Mouse (Mus musculus): Measurements from ENCODE around the gene Rpp14. TPM values are rescaled to one million over a fixed set of nuclear protein-coding genes. Genes with fewer than 3 reads are reported as not detected.

The Rpp14 gene
- polyA plus RNA-seq, 1 experiment from 2014 or later, result 53.7 TPM

DNA sequence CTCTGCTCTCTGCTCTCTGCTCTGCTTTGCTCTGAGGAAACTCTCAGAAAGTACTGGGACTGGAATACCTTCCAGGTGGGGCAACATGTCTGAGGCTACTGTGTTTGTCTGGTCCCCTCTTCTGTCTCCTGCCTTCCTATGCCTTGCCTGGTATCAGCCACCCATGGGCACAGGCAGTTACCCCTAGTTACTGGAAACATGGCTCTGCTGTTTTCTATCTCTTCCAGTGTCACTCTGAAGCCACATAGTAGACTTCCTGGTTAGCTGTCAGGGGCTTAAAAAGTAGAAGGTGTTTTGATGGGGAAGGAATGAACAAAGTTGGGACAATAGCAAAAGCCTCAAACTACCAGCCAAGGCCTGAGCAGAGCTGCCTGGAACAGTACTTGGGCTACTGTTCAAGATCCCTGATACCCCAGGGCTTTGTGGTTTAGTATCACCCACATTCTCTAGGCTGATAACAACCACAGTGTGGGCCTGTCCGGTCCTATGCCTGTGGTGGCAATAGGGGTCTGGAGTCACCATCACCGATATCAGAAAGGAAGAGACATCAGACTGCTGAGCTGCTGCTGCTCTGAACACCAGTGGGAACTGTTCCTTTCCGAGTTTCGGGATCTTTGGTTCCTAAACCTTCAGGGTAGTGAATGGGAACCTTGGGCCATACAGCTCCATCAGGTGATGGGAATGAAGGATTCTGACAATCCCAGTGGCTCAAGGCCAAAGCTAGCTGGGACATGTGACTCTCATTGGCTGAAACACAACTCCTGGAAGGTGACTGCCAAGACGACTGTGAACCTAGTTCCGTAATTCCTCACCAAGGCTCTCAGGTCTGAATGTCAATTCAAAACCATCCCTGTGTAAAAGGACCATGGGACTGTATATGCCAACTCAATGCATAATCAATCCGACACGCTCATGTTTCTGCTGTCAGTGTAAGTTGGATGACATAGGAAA, 16.1 kb upstream of the Rpp14 start:
- 92% methylated on average over 8 of the region's 8 CpGs for WGBS
- ATAC-seq, result no peak
- no peak overlapping the region for H3K4me2 ChIP-seq (replicated peaks)
- no peaks in the 10 kb centered on the region for H3K9me3 ChIP-seq
- H3K9ac ChIP-seq, result no peak overlapping the region
- H3K27ac ChIP-seq, result no peak overlapping the region
- 0 out of 2 replicates have a peak, but pooled peaks cover 4% of the 10 kb centered on the region for H3K4me1 ChIP-seq (replicated peaks)
- no peaks in the 10 kb centered on the region for H3K36me3 ChIP-seq
- H3K27me3 ChIP-seq (replicated peaks), result no peaks in the 10 kb centered on the region
- no peak overlapping the region for H3K4me3 ChIP-seq (replicated peaks)

DNA sequence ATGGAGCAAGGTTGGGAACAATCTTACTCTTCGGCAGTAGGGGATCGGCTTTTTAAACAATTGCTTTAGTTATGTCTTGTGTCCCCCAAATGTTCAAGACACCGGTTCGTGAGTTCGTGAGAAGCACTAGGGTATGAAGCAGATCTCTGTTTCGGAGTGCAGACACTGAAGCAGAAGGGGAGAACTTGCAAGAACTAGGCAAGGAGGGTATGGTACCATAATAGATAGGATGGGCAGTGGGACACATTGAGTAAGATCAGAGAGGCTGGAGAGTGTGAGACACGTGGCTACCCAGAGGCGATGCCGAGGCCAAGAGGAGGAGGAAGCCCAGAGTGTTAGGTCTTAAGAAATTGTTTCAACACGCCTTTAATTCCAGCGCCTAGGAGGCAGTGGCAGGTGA, 551 bp downstream of the Rpp14 start:
- ATAC-seq, result peak; percentile 64
- WGBS, result 2% methylated on average over 11 of the region's 11 CpGs
- H3K9me3 ChIP-seq, result no peaks in the 10 kb centered on the region

DNA sequence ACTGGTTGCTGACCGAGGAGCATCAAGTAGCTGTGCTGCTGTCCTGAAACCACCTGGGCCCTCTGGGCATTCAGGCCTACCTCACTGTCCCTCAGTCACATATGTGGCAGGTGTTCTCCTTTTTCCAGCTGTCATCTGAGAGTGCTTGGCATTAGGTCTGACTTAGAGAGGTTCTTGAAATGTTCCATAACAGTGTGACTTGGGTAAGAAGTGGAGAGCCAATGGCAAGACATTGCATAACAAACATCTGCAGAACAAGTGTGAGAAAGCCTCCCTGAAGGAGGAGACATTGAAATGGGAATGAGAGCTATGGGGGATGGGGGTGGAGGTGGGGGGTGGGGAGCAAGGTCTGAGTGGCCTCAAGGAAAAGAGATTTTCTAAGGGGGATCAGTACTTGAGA, 2.8 kb downstream of the Rpp14 start:
- H3K36me3 ChIP-seq, result 0 out of 2 replicates have a peak, but pooled peaks cover 14% of the 10 kb centered on the region
- H3K27me3 ChIP-seq (replicated peaks), result no peaks in the 10 kb centered on the region
- no peaks in the 10 kb centered on the region for H3K9me3 ChIP-seq
- no peak for ATAC-seq
- 97% methylated on average over 1 of the region's 1 CpGs for WGBS
- H3K9ac ChIP-seq, result no peak overlapping the region
- H3K4me1 ChIP-seq (replicated peaks), result 0 out of 2 replicates have a peak, but pooled peaks cover 3% of the 10 kb centered on the region
- no peak overlapping the region for H3K27ac ChIP-seq
- H3K4me3 ChIP-seq (replicated peaks), result no peak overlapping the region
- H3K4me2 ChIP-seq (replicated peaks), result no peak overlapping the region

More for the DNA sequence above, 551 bp downstream of the Rpp14 start:
- H3K4me1 ChIP-seq (replicated peaks), result 0 out of 2 replicates have a peak, but pooled peaks cover 3% of the 10 kb centered on the region
- peak overlapping the region; percentile 96 for H3K27ac ChIP-seq
- peak overlapping the region; percentile 70 for H3K4me3 ChIP-seq (replicated peaks)
- 0 out of 2 replicates have a peak, but pooled peaks cover 4% of the 10 kb centered on the region for H3K36me3 ChIP-seq
- H3K9ac ChIP-seq, result peak overlapping the region; percentile 76
- H3K27me3 ChIP-seq (replicated peaks), result no peaks in the 10 kb centered on the region
- H3K4me2 ChIP-seq (replicated peaks), result peak overlapping the region; percentile 71

DNA sequence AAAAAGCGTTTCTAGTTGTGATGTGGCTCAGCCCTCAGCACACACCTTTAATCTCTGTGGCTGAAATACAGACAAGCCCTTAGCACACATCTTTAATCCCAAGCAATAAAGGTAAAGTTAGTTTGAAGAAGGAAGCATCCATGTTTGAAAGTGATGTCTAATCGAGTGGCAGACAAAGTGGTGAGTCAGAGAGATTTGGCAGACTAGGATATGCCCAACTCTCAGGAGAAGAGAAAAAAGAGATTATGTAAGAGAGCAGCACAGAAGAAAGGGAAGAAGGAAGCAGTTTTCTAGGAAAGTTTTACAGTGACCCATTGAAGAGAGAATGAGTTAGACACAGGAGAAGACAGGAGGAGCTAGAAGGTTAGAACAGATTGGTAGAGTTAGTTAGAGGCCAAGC, 8.8 kb downstream of the Rpp14 start:
- H3K9ac ChIP-seq, result no peak overlapping the region
- no peak overlapping the region for H3K4me3 ChIP-seq (replicated peaks)
- ATAC-seq, result no peak
- H3K27me3 ChIP-seq (replicated peaks), result no peaks in the 10 kb centered on the region
- 86% methylated on average over 2 of the region's 2 CpGs for WGBS
- H3K36me3 ChIP-seq, result peaks cover 21% of the 10 kb centered on the region; the same call in 1 of the 2 replicates
- H3K27ac ChIP-seq, result no peak overlapping the region
- H3K4me2 ChIP-seq (replicated peaks), result no peak overlapping the region
- H3K9me3 ChIP-seq, result no peaks in the 10 kb centered on the region
- peaks cover 5% of the 10 kb centered on the region; the same call in 1 of the 2 replicates for H3K4me1 ChIP-seq (replicated peaks)

DNA sequence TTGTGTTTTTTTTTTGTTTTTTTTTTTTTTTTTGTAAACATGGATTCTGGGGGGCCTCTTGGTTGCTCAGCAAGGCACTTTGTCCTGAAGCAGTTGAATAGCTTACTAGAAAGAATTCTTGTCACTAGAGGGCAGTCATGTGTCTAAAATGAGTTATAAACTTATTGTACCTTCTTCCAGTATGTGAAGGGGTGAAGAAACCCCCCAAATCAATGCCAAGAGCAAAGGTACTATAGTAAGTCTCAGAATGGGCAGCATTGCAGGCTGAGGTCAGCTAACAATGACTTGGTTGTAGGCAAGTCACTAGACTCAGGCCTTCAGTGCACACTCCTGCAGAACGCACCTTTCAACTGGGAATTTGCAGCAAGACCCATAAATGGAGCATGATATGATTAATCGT, 12.4 kb downstream of the Rpp14 start:
- Histone ChIP-seq H3K36me3 (peaks cover 11% of the 10 kb centered on the region; the same call in 1 of the 2 replicates), H3K4me3 (replicated peaks) (no peak overlapping the region), H3K27ac (no peak overlapping the region), H3K9me3 (no peaks in the 10 kb centered on the region), H3K9ac (no peak overlapping the region), H3K4me2 (replicated peaks) (no peak overlapping the region), H3K27me3 (replicated peaks) (no peaks in the 10 kb centered on the region), H3K4me1 (replicated peaks) (peaks cover 11% of the 10 kb centered on the region)
- no peak for ATAC-seq
- WGBS, result 83% methylated on average over 2 of the region's 2 CpGs

DNA sequence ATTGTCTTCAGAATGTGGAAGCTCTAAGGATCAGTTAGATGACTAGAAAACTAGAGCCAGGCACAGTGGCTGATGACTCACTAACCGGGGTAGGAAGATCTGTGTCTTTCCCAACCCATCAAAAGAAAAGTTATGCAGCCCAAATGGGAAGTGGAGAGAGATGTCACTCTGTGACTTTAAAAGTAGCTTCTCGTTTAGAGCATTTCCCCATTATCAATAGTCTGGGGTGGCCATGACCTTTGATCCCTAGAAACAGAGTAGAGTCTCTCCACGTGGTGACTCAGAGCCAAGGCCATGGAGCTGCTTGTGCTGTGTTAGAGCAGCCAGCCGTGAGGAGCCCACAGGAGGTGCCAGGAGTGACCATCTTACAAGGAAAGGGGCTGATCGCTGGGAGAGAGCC, 13.3 kb downstream of the Rpp14 start:
- no peak overlapping the region for H3K9ac ChIP-seq
- H3K4me3 ChIP-seq (replicated peaks), result no peak overlapping the region
- 59% methylated on average over 5 of the region's 5 CpGs for WGBS
- no peaks in the 10 kb centered on the region for H3K27me3 ChIP-seq (replicated peaks)
- no peaks in the 10 kb centered on the region for H3K9me3 ChIP-seq
- H3K4me1 ChIP-seq (replicated peaks), result peaks cover 13% of the 10 kb centered on the region
- H3K27ac ChIP-seq, result no peak overlapping the region
- ATAC-seq, result 0 out of 2 replicates have a peak, but pooled peaks have one; percentile 18
- H3K4me2 ChIP-seq (replicated peaks), result no peak overlapping the region
- H3K36me3 ChIP-seq, result peaks cover 7% of the 10 kb centered on the region; the same call in 1 of the 2 replicates

DNA sequence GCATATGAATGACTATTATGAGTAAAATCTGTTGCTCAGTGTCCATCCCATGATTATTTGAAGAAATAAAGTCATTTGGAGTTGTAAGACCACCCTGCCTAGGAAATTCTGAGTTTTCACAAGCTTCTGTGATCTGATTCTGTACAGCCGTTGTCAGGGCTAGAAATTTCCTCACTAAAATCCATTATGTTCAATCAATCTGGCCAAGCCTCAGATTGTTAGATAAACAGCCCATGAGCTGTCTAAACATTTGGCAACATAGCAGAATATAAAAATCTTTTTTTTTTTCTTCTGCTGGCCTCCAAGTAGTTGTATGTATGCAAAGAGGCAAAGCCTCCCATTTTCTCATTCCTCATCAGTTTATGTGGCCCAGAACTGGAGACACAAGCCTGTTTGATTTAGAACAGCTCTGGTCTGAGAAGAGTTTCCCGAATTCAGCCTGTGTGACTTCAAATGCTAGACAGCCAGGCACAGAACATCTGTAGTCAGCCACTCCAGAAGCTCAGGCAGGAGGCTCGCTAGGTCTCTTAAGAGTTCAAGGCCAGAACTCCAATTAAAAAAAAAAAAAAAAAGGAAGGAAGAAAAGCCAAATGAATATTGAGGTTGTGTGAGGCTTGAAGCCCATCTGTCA, 14.9 kb downstream of the Rpp14 start:
- Histone ChIP-seq H3K4me1 (replicated peaks) (peaks cover 21% of the 10 kb centered on the region), H3K4me3 (replicated peaks) (no peak overlapping the region), H3K9me3 (no peaks in the 10 kb centered on the region), H3K36me3 (peaks cover 4% of the 10 kb centered on the region; the same call in 1 of the 2 replicates), H3K27ac (peak overlapping the region; percentile 65), H3K9ac (no peak overlapping the region), H3K4me2 (replicated peaks) (peak overlapping the region; percentile 31; the same call in 1 of the 2 replicates), H3K27me3 (replicated peaks) (no peaks in the 10 kb centered on the region)
- ATAC-seq, result no peak
- 23% methylated on average over 3 of the region's 3 CpGs for WGBS

DNA sequence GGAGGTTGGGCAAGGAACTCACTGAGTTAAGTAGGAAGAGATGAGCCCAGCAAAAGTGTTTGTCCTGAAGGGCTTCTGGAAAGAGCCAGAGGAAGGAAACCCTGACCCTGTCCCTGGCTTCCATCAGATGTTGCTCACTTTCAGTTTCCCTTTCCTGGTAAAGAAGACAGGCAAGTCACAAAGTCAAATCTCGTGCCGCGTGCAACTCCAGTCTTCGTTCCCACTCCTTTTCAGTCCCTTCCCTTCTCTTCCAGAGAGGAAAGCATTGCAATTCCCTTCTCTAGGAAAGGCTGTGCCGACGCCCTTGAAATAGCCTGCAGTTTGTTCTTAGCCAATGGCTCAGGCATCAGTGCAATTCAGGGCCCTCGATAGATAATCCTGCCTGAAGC, 15.4 kb downstream of the Rpp14 start:
- H3K9ac ChIP-seq, result no peak overlapping the region
- H3K4me3 ChIP-seq (replicated peaks), result no peak overlapping the region
- no peaks in the 10 kb centered on the region for H3K27me3 ChIP-seq (replicated peaks)
- H3K4me1 ChIP-seq (replicated peaks), result peaks cover 21% of the 10 kb centered on the region
- no peak for ATAC-seq
- 44% methylated on average over 7 of the region's 7 CpGs for WGBS
- no peaks in the 10 kb centered on the region for H3K36me3 ChIP-seq
- H3K9me3 ChIP-seq, result no peaks in the 10 kb centered on the region
- peak overlapping the region; percentile 65 for H3K27ac ChIP-seq
- H3K4me2 ChIP-seq (replicated peaks), result peak overlapping the region; percentile 31

DNA sequence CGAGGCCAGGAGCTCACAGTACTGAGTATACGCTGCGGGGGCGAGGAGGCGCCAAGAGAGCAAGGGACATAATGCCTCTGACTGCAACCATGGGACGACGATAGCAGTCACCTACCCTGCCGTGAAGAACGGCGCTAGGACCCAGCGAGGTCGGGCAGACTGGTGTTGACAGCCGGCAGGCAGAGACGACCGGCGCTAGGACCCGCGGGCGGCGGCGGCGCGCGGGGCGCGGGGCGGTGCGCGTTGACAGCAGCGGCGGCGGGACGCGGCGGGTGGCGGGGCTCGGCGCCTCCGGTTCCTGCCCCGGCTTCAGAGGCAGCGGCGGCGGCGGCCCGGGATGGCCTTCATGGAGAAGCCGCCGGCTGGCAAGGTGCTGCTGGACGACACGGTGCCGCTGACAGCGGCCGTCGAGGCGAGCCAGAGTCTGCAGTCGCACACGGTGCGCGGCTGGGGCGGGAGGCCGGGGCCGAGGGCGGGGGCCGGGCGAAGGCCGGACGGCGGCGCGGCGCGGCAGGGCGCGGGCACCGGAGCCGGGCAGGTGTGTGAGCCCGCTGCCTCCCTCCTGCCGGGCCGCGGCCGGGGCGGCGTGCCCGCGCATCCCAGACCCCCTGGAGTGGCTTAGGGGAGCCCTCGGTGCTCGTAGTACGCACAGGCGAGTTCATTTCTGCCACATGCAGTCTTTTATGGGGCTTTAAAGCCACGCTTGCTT, 18.0 kb downstream of the Rpp14 start, which contains the start of gene Pxk:
Pxk (plus strand) TSS at position 234 of the 709 bp plus-strand sequence.
- Histone ChIP-seq H3K9me3 (no peaks in the 10 kb centered on the region), H3K27me3 (replicated peaks) (no peaks in the 10 kb centered on the region), H3K9ac (peak within 1 kb of the TSS; percentile 73), H3K4me1 (replicated peaks) (peaks cover 21% of the 10 kb centered on the region), H3K4me2 (replicated peaks) (peak within 1 kb of the TSS; percentile 76), H3K4me3 (replicated peaks) (peak within 1 kb of the TSS; percentile 88), H3K36me3 (no peaks in the 10 kb centered on the region), H3K27ac (peak within 1 kb of the TSS; percentile 48)
- peak; percentile 95 for ATAC-seq
- under 1% methylated on average over 80 of the region's 89 CpGs for WGBS

DNA sequence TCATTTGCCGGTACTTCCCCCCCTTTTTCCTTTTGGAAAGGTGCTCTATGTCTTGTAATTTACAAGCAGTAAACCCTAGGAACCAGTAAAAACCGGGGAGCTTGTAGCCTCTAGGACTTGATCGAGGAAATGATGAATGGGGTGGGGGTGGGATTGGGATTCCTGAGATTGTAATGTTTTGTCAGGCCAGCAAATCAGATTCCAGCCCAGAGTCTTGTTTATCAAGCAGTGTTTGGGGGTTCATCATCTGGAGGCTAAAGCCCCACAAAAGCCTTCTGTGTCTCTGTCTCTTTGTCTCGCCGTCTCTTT, 18.5 kb downstream of the Rpp14 start:
- no peaks in the 10 kb centered on the region for H3K27me3 ChIP-seq (replicated peaks)
- H3K4me2 ChIP-seq (replicated peaks), result peak overlapping the region; percentile 76
- ATAC-seq, result peak; percentile 2; the same call in 1 of the 2 replicates
- H3K9ac ChIP-seq, result peak overlapping the region; percentile 73
- 2% methylated on average over 5 of the region's 5 CpGs for WGBS
- peaks cover 17% of the 10 kb centered on the region for H3K4me1 ChIP-seq (replicated peaks)
- H3K27ac ChIP-seq, result peak overlapping the region; percentile 48
- H3K4me3 ChIP-seq (replicated peaks), result peak overlapping the region; percentile 88
- no peaks in the 10 kb centered on the region for H3K9me3 ChIP-seq
- H3K36me3 ChIP-seq, result no peaks in the 10 kb centered on the region

DNA sequence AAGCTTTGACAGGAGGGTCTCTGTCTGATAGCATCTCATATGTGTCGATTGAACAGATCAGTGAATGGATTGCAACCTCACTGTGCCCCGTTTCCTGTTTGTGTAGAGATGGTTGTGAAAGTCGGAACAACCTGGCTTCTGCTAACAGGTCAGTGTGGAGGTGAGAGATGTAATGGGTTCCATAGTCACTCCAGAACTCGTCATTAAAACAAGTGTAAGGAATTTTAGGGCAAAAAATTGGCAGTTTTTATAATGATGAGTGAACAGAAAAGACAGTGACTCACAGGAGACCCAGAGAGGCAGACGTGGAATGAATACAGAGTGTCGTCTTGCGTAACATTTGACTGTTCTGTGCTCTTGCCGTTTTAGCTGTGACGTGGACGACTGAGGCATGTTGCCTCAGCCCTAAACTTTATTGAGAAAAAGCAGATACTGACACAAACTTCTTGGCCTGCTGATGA, 19.4 kb downstream of the Rpp14 start:
- Histone ChIP-seq H3K4me2 (replicated peaks) (peak overlapping the region; percentile 76), H3K27me3 (replicated peaks) (no peaks in the 10 kb centered on the region), H3K9ac (no peak overlapping the region), H3K4me1 (replicated peaks) (peaks cover 16% of the 10 kb centered on the region; the same call in 1 of the 2 replicates), H3K36me3 (no peaks in the 10 kb centered on the region), H3K9me3 (no peaks in the 10 kb centered on the region), H3K4me3 (replicated peaks) (no peak overlapping the region), H3K27ac (no peak overlapping the region)
- no peak for ATAC-seq
- 44% methylated on average over 10 of the region's 10 CpGs for WGBS

DNA sequence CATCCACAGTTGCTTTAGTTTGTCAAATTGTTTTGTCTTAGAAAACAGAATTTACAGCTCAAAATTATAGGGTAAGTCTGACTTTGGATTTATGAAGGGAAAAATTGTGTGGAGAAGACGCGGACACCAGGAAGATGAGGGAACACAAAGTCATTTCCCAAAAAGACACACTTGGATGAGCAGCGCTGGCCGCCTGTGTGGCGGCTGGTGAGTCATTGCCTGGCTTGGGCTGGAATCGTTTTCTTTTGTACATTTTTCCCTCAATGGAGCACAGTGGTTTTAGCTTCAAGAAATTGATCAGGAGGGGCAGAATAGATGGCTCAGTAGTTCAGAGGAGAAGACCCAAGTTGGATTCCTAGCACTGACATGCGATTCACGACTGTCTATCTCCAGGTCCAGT, 21.7 kb downstream of the Rpp14 start:
- Histone ChIP-seq H3K4me1 (replicated peaks) (peaks cover 10% of the 10 kb centered on the region; the same call in 1 of the 2 replicates), H3K9me3 (no peaks in the 10 kb centered on the region), H3K4me2 (replicated peaks) (no peak overlapping the region), H3K27ac (no peak overlapping the region), H3K9ac (no peak overlapping the region), H3K4me3 (replicated peaks) (no peak overlapping the region), H3K27me3 (replicated peaks) (no peaks in the 10 kb centered on the region), H3K36me3 (no peaks in the 10 kb centered on the region)
- ATAC-seq, result no peak
- 90% methylated on average over 8 of the region's 8 CpGs for WGBS
